8 mouse cellular contexts compared by ENCODE assay signal in genomic region chr6:70811557-70812525, GRCm38 (mm10). TPM values are rescaled to one million over a fixed set of nuclear protein-coding genes. Genes with fewer than 3 reads are reported as not detected.
DNase-seq lines count a peak whose midpoint lies in the region; ATAC-seq lines count a peak whose summit lies in the region.

No protein-coding gene starts in this region.

- ATAC-seq in intestine, embryonic 14.5 days (replicated peaks; ENCODE audit: low FRiP score, low TSS enrichment, low read depth): no peak
- no peak for ATAC-seq in intestine, embryonic 16.5 days
- peak; percentile 69 to 81 for ATAC-seq in hematopoietic stem cell, adult 5-6 weeks (replicated peaks in 1 of 2; ENCODE audit: insufficient read depth in 1 of 2, low FRiP score in 2 of 2, low TSS enrichment in 1 of 2, low read depth in 1 of 2, poor library complexity in 2 of 2, severe bottlenecking in 2 of 2)

- H3K27me3 ChIP-seq in intestine, embryonic 14.5 days (replicated peaks; ENCODE audit: control insufficient read depth, insufficient read depth, low read length): no peaks in the 10 kb centered on the region
- no peaks in the 10 kb centered on the region for H3K27me3 ChIP-seq in intestine, embryonic 16.5 days (replicated peaks; ENCODE audit: control insufficient read depth, insufficient read depth, low read length)

- peak overlapping the region; percentile 24; the same call in 1 of the 2 replicates for H3K27ac ChIP-seq in intestine, embryonic 14.5 days (ENCODE audit: low read depth)
- H3K27ac ChIP-seq in intestine, embryonic 16.5 days (ENCODE audit: low read length): no peak overlapping the region; the same call in 1 of the 2 replicates

- H3K4me3 ChIP-seq in intestine, embryonic 14.5 days (ENCODE audit: low read depth, low read length): no peak overlapping the region
- no peak overlapping the region for H3K4me3 ChIP-seq in intestine, embryonic 16.5 days (ENCODE audit: low read length)

- 17% methylated on average over 6 of the region's 6 CpGs for WGBS in intestine, embryonic 14.5 days
- WGBS in intestine, embryonic 16.5 days: 15% methylated on average over 6 of the region's 6 CpGs

- no peak overlapping the region for H3K9ac ChIP-seq in intestine, embryonic 14.5 days (ENCODE audit: low read length)
- no peak overlapping the region for H3K9ac ChIP-seq in intestine, embryonic 16.5 days (ENCODE audit: low read depth, low read length)

- no peaks in the 10 kb centered on the region for H3K9me3 ChIP-seq in intestine, embryonic 14.5 days (ENCODE audit: control insufficient read depth, low read length)
- no peaks in the 10 kb centered on the region for H3K9me3 ChIP-seq in intestine, embryonic 16.5 days (ENCODE audit: control insufficient read depth, low read length)

- H3K4me2 ChIP-seq in intestine, embryonic 14.5 days (ENCODE audit: low read length): no peak overlapping the region
- no peak overlapping the region for H3K4me2 ChIP-seq in intestine, embryonic 16.5 days (ENCODE audit: low read depth, low read length)

- peak; percentile 92 for DNase-seq in intestine, embryonic 14.5 days (ENCODE audit: low spot score)
- peak; percentile 78 for DNase-seq in c-Kit-positive CD71-positive TER-119-positive erythroid progenitor cells, embryonic 14.5 days (ENCODE audit: low spot score)
- DNase-seq in frontal cortex, adult 2 months (ENCODE audit: extremely low spot score in 1 of 2, low spot score in 1 of 2): peak; percentile 46 to 92
- DNase-seq in left cerebral cortex, adult 8-10 months (ENCODE audit: low spot score in 2 of 2): peak; percentile 50 to 81
- DNase-seq in mesoderm, embryonic 11.5 days (ENCODE audit: low read depth, low spot score): peak; percentile 70
- peak; percentile 59 to 81 for DNase-seq in spleen, postnatal 14 days (ENCODE audit: low spot score in 2 of 2)

- H3K4me1 ChIP-seq in intestine, embryonic 14.5 days (replicated peaks; ENCODE audit: control insufficient read depth, insufficient read depth, low read length): peaks cover 9% of the 10 kb centered on the region; the same call in 1 of the 2 replicates
- peaks cover 14% of the 10 kb centered on the region; the same call in 1 of the 2 replicates for H3K4me1 ChIP-seq in intestine, embryonic 16.5 days (ENCODE audit: control insufficient read depth, insufficient read depth, low read length)

- no peaks in the 10 kb centered on the region for H3K36me3 ChIP-seq in intestine, embryonic 14.5 days (ENCODE audit: control insufficient read depth, insufficient read depth, low read length)
- H3K36me3 ChIP-seq in intestine, embryonic 16.5 days (ENCODE audit: control insufficient read depth, insufficient read depth, low read length): no peaks in the 10 kb centered on the region

RNA-seq across cellular contexts. Expression of gene Rpia, which starts 19.8 kb away (rescaled TPM):
- 4.8 and 6.1 TPM in 2 replicates for polyA plus RNA-seq in intestine, embryonic 14.5 days (2014; fragmentation: Nextera tagmentation; extraction: Ambion mirVana)
- 4.1 and 4.7 TPM in 2 replicates for polyA plus RNA-seq in intestine, embryonic 16.5 days (2015; fragmentation: Nextera tagmentation; extraction: Ambion mirVana)
- 15.7 and 16.7 TPM in 2 replicates for polyA plus RNA-seq in frontal cortex, adult 2 months (2012; rRNA removed)
- 95.5 and 161 TPM in 2 replicates for total RNA-seq in hematopoietic stem cell, adult 5-6 weeks (2017)
- 10 to 100 TPM; 11.5 to 16.0 (median 14.0) TPM for total RNA-seq in left cerebral cortex, adult 8-10 months (2022)

RNA-seq across cellular contexts. Expression of gene Eif2ak3, which starts 32.5 kb away (rescaled TPM):
- 7.3 and 8.2 TPM in 2 replicates for polyA plus RNA-seq in intestine, embryonic 14.5 days (2014; fragmentation: Nextera tagmentation; extraction: Ambion mirVana)
- polyA plus RNA-seq in intestine, embryonic 16.5 days (2015; fragmentation: Nextera tagmentation; extraction: Ambion mirVana): 6.6 and 9.8 TPM in 2 replicates
- polyA plus RNA-seq in frontal cortex, adult 2 months (2012; rRNA removed): 16.9 and 17.9 TPM in 2 replicates
- 16.6 and 17.0 TPM in 2 replicates for total RNA-seq in hematopoietic stem cell, adult 5-6 weeks (2017)
- total RNA-seq in left cerebral cortex, adult 8-10 months (2022): 10 to 100 TPM; 24.4 to 27.0 (median 25.8) TPM

Comparison
In these comparisons a context has a peak if more than half of its experiments do, and no peak if none do; other contexts are left out.
1. ATAC-seq: peak in hematopoietic stem cell, adult 5-6 weeks (2 of 2); none in intestine, embryonic 14.5 days (single experiment) and intestine, embryonic 16.5 days (single experiment).
2. Peak in every context shown above with its lines, with median percentiles within 50 percentile points of each other: DNase-seq.